Mouse (Mus musculus) cerebellum, postnatal 36 days (tissue): ENCODE measurements around the gene Gatb.
"Not testable (repeated sequence)": the region's sequence is repeated elsewhere in the genome, so short reads cannot be mapped to it uniquely, and the experiment has no call there.

Experiments used
- DNase-seq, 2 experiments: peaks; one replicate each; pipeline ENCODE4 v3.0.0; 2021 to 2022; ENCODE audit warnings: mixed read lengths in 2 of 2

Gene Gatb

GRCm38 (mm10) chr3:85573864-85574830 lies at the start of gene Gatb:
Gene Gatb (plus strand): TSS chr3:85574119.
- peak; percentile 99 for DNase-seq

- DNase-seq, result no peak
Measured at GRCm38 (mm10) chr3:85530601-85531161, 43.2 kb upstream of the Gatb start.

GRCm38 (mm10) chr3:85532376-85532775 lies 41.5 kb upstream of the Gatb start:
- DNase-seq, result no peak

GRCm38 (mm10) chr3:85535042-85535441 lies 38.9 kb upstream of the Gatb start:
- DNase-seq, result peak; percentile 50 to 71

GRCm38 (mm10) chr3:85535621-85536520 lies 38.0 kb upstream of the Gatb start:
- no peak for DNase-seq

- DNase-seq, result no peak
Measured at GRCm38 (mm10) chr3:85542765-85543164, 31.2 kb upstream of the Gatb start.

- DNase-seq, result no peak
Measured at GRCm38 (mm10) chr3:85543652-85544051, 30.3 kb upstream of the Gatb start.

- DNase-seq, result no peak
Measured at GRCm38 (mm10) chr3:85550312-85550711, 23.6 kb upstream of the Gatb start.

GRCm38 (mm10) chr3:85551352-85551751 lies 22.6 kb upstream of the Gatb start:
- DNase-seq, result no peak

- DNase-seq, result no peak
Measured at GRCm38 (mm10) chr3:85553731-85554277, 20.1 kb upstream of the Gatb start.

GRCm38 (mm10) chr3:85564603-85565002 lies 9.3 kb upstream of the Gatb start:
- no peak for DNase-seq

GRCm38 (mm10) chr3:85571276-85571675 lies 2.6 kb upstream of the Gatb start:
- peak; percentile 55 to 66 for DNase-seq

- not testable (repeated sequence) for DNase-seq
Measured at GRCm38 (mm10) chr3:85572502-85572901, 1.4 kb upstream of the Gatb start.

GRCm38 (mm10) chr3:85573216-85573863 lies 579 bp upstream of the Gatb start:
- DNase-seq, result no peak

- DNase-seq, result peak; percentile 61 to 70
Measured at GRCm38 (mm10) chr3:85582726-85583125, 8.8 kb downstream of the Gatb start.

GRCm38 (mm10) chr3:85583194-85583593 lies 9.3 kb downstream of the Gatb start:
- no peak for DNase-seq

GRCm38 (mm10) chr3:85584966-85585365 lies 11.0 kb downstream of the Gatb start:
- no peak for DNase-seq

- no peak for DNase-seq
Measured at GRCm38 (mm10) chr3:85588701-85589100, 14.8 kb downstream of the Gatb start.

GRCm38 (mm10) chr3:85590090-85590754 lies 16.3 kb downstream of the Gatb start:
- peak in 1 of 2 experiments; percentile 44 for DNase-seq

- DNase-seq, result no peak
Measured at GRCm38 (mm10) chr3:85592067-85592466, 18.1 kb downstream of the Gatb start.

GRCm38 (mm10) chr3:85592640-85593252 lies 18.8 kb downstream of the Gatb start:
- DNase-seq, result no peak
